Mouse (Mus musculus) adrenal gland, postnatal 36 days (tissue): ENCODE results near the gene Cox6a1. TPM values are rescaled to one million over a fixed set of nuclear protein-coding genes. Genes with fewer than 3 reads are reported as not detected.

ENCODE experiments used
- DNase-seq, 2 experiments: peaks; one replicate each; pipeline ENCODE4 v3.0.0; 2021; ENCODE audit warnings: mixed read lengths in 1 of 2
- total RNA-seq, 2 experiments: library from RNA; stranded (reverse); gene quantifications; 2 replicates each; pipeline ENCODE4 v1.2.3; 2021

Gene Cox6a1
- total RNA-seq, 2 experiments from 2014 or later, result 1,319 to 1,418 TPM

- peak; percentile 98 to 99 for DNase-seq
Observed at GRCm38 (mm10) chr5:115300792-115301614, 47.8 kb downstream of the Cox6a1 start, which contains the start of gene Dynll1. Gene Dynll1, minus strand, starts transcription at chr5:115300999.

- DNase-seq, result peak; percentile 67 to 74
Observed at GRCm38 (mm10) chr5:115300035-115300744, 48.6 kb downstream of the Cox6a1 start.

GRCm38 (mm10) chr5:115296347-115296746 lies 52.4 kb downstream of the Cox6a1 start:
- DNase-seq, result no peak

Other genes with a start within 250 kb of the Cox6a1 start
- 100 to 1,000 TPM; 156 to 220 TPM for gene Acads, start 229.6 kb downstream of the Cox6a1 start, total RNA-seq
- gene Unc119b, start 214.0 kb downstream of the Cox6a1 start, total RNA-seq, result 10 to 100 TPM; 38.9 to 45.3 TPM
- 100 to 1,000 TPM; 184 to 197 TPM for gene Mlec, start 190.8 kb downstream of the Cox6a1 start, total RNA-seq
- 10 to 100 TPM; 34.8 to 42.3 TPM for gene Cabp1, start 154.6 kb downstream of the Cox6a1 start, total RNA-seq
- 10 to 100 TPM; 76.3 to 85.9 TPM for gene Pop5, start 113.1 kb downstream of the Cox6a1 start, total RNA-seq
- gene Rnf10, start 76.1 kb downstream of the Cox6a1 start, total RNA-seq, result 100 to 1,000 TPM; 232 to 275 TPM
- gene Coq5, start 69.3 kb downstream of the Cox6a1 start, total RNA-seq, result 10 to 100 TPM; 54.2 to 61.9 TPM
- gene Dynll1, start 48.0 kb downstream of the Cox6a1 start, total RNA-seq, result 100 to 1,000 TPM; 211 to 322 TPM
- 10 to 100 TPM; 73.7 to 77.0 TPM for gene Srsf9, start 21.8 kb downstream of the Cox6a1 start, total RNA-seq
- gene Gatc, start 7.8 kb downstream of the Cox6a1 start, total RNA-seq, result 10 to 100 TPM; 17.7 to 21.7 TPM
- 10 to 100 TPM; 32.4 to 47.5 TPM for gene Triap1, start 7.8 kb downstream of the Cox6a1 start, total RNA-seq
- 10 to 100 TPM; 15.7 to 18.5 TPM for gene Msi1, start 80.6 kb upstream of the Cox6a1 start, total RNA-seq
- gene Pla2g1b, start 117.3 kb upstream of the Cox6a1 start, total RNA-seq, result not detected
- 10 to 100 TPM; 20.8 to 22.6 TPM for gene Sirt4, start 135.7 kb upstream of the Cox6a1 start, total RNA-seq
- 10 to 100 TPM; 33.5 to 54.2 TPM for gene Pxn, start 157.7 kb upstream of the Cox6a1 start, total RNA-seq
- gene Rplp0, start 210.5 kb upstream of the Cox6a1 start, total RNA-seq, result 100 to 1,000 TPM; 829 to 906 TPM
- gene Gcn1l1, start 216.3 kb upstream of the Cox6a1 start, total RNA-seq, result 10 to 100 TPM; 53.9 to 69.5 TPM